Mouse (Mus musculus) lung, adult 10 weeks (tissue): ENCODE measurements around the gene Olfr1471. TPM values are rescaled to one million over a fixed set of nuclear protein-coding genes. Genes with fewer than 3 reads are reported as not detected.

Experiments
- polyA plus RNA-seq: library from polyadenylated mRNA; stranded (reverse); fragments of 350-450 nt; fragmentation: Illumina TruSeq; extraction: RNeasy Lipid Tissue Mini Kit (QIAGEN cat#74804); gene quantifications from one replicate; pipeline ENCODE4 v1.2.3, GENCODE M21; 2014; ENCODE audit warnings: low read depth, low replicate concordance; ENCODE audit not compliant: insufficient read depth

The Olfr1471 gene
- polyA plus RNA-seq, result not detected

GRCm38 (mm10) chr19:13443109-13443508, at the start of gene Olfr1471:
Olfr1471 (plus strand) TSS chr19:13443409.

GRCm38 (mm10) chr19:13407549-13407948, 35.7 kb upstream of the Olfr1471 start, which contains the start of gene Olfr1469:
Olfr1469 (plus strand) TSS chr19:13407849.

GRCm38 (mm10) chr19:13455986-13456385, 12.8 kb downstream of the Olfr1471 start, which contains the start of gene Olfr1472:
Olfr1472 (minus strand) TSS chr19:13456086.

GRCm38 (mm10) chr19:13469265-13469664, 26.1 kb downstream of the Olfr1471 start, which contains the start of gene Olfr1474:
Olfr1474 (plus strand) TSS chr19:13469565.

DNA sequence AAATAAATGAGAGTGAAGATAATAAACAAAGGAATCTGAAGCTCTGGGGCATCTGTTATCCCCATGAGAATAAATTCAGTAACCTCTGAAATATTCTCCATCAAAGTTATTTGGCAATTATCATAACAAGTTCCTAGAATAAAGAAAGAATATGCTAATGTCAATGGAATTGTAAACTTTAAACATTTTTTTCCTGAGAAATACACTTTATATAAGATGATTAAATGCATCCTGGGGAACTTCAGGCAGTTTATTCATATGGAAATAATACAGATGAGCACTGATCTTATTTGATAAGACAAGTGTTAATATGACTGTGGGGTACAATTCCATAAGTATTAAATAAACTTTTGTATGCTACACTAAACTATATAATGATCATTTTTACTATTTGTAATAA, 36.9 kb downstream of the Olfr1471 start, which contains the start of gene Olfr1475:
Gene Olfr1475 (minus strand): TSS at position 101 of the 400 bp plus-strand sequence.

GRCm38 (mm10) chr19:13500246-13500645, 57.0 kb downstream of the Olfr1471 start, which contains the start of gene Olfr1477:
Olfr1477 (plus strand) TSS chr19:13500546.

Other genes with a start within 250 kb of the Olfr1471 start
- gene Olfr1463, start 212.1 kb upstream of the Olfr1471 start, polyA plus RNA-seq, result not detected
- not detected for gene Olfr1465, start 127.9 kb upstream of the Olfr1471 start, polyA plus RNA-seq
- gene Olfr1466, start 104.5 kb upstream of the Olfr1471 start, polyA plus RNA-seq, result not detected
- not detected for gene Olfr1467, start 81.2 kb upstream of the Olfr1471 start, polyA plus RNA-seq
- gene Olfr1469, start 35.6 kb upstream of the Olfr1471 start, polyA plus RNA-seq, result not detected
- gene Olfr1472, start 12.7 kb downstream of the Olfr1471 start, polyA plus RNA-seq, result not detected
- not detected for gene Olfr1474, start 26.2 kb downstream of the Olfr1471 start, polyA plus RNA-seq
- gene Olfr1475, start 36.8 kb downstream of the Olfr1471 start, polyA plus RNA-seq, result not detected
- not detected for gene Olfr1477, start 57.1 kb downstream of the Olfr1471 start, polyA plus RNA-seq
- gene Olfr1480, start 84.5 kb downstream of the Olfr1471 start, polyA plus RNA-seq, result not detected
- not detected for gene Olfr1484, start 140.1 kb downstream of the Olfr1471 start, polyA plus RNA-seq
- gene Olfr1487, start 174.0 kb downstream of the Olfr1471 start, polyA plus RNA-seq, result not detected
- gene Olfr1489, start 188.2 kb downstream of the Olfr1471 start, polyA plus RNA-seq, result not detected
- gene Olfr1490, start 207.7 kb downstream of the Olfr1471 start, polyA plus RNA-seq, result not detected